Mouse (Mus musculus): ENCODE results near the gene Capza2. TPM values are rescaled to one million over a fixed set of nuclear protein-coding genes. Genes with fewer than 3 reads are reported as not detected.

The Capza2 gene
- polyA plus RNA-seq, 1 experiment from 2014 or later: 198 TPM

DNA sequence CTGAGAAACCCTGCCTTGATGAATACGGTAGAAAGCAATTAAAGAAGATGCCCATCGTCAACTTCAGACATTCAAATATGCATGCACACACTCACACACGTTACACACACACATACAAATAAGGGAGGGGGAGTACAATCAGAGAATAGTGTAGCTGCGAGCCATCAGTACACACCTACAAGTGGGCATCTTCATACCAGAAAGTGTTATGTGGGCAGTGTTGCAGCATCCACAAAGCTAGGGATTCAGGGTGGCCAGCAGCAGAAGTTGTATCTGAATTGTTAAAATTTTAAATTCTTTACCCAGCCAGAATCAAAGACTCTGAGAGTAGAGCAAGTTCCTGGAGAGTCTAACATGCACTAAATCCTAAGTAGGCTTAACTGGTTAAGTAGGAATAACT is 15.2 kb upstream of the Capza2 start:
- Histone ChIP-seq H3K36me3 (no peaks in the 10 kb centered on the region), H3K4me1 (no peaks in the 10 kb centered on the region), H3K4me3 (no peak overlapping the region), H3K27me3 (replicated peaks) (no peaks in the 10 kb centered on the region), H3K27ac (replicated peaks) (no peak overlapping the region), H3K4me2 (no peak overlapping the region), H3K9me3 (no peaks in the 10 kb centered on the region), H3K9ac (no peak overlapping the region)
- WGBS: 75% methylated on average over 4 of the region's 4 CpGs
- ATAC-seq (ENCODE audit: extremely low read depth, insufficient number of reproducible peaks, low FRiP score, low TSS enrichment): no peak

DNA sequence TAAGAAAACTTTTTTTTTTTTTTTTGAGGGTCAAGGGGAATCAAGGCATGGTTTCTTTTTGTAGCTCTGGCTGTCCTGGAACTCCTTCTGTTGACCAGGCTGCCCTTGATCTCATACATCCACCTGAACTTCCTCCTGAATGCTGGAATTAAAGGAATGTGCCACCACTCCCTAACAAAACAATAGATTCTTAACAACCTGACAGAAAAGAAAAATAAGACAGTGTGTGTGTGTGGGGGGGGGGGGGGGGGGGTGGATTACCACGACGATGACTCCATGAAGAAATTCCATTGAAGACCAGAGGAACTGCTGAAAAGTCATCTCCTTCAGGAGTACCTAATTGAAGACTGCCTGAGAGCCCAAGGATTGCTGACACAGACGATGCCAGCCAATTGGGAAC is 14.6 kb upstream of the Capza2 start:
- no peak for ATAC-seq (ENCODE audit: extremely low read depth, insufficient number of reproducible peaks, low FRiP score, low TSS enrichment)
- 59% methylated on average over 3 of the region's 3 CpGs for WGBS
- Histone ChIP-seq H3K9ac (no peak overlapping the region), H3K27ac (replicated peaks) (no peak overlapping the region), H3K4me1 (no peaks in the 10 kb centered on the region), H3K36me3 (no peaks in the 10 kb centered on the region), H3K27me3 (replicated peaks) (no peaks in the 10 kb centered on the region), H3K4me3 (no peak overlapping the region), H3K9me3 (no peaks in the 10 kb centered on the region), H3K4me2 (no peak overlapping the region)

DNA sequence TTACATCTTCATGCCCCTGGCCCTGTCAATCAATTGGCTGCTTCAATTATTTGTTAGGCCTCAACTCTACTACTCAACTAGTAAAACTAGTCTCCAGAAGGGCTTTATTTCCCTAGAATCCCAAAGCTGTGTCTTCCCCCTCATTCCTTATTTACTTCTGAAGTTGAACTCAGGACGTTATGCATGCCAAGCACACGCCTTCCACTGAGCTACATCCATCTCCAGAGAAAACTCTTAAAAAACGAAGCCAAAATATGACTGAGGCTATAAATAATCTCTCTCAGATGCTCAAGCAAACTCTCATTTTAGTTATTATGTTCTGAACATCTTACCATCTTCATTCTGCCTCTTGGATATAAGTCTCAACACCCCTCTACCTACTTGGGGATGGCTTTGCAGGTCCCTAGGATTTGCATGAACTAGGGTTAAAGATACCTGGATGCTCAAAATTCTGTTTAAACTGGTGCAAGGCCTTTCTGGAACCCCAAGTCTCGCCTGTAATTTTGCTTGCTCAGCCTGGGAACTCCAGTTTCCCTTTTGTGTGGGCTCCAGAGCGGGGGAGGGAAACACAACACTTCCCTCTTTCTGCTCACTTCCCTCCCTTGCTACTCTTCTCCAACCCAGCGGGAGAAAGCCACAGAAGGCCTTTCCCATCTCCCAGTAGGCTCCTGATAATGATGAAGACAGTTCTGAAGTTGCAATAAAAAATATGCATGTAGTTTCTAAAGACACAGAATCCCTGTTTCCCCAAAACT is 7.2 kb upstream of the Capza2 start:
- WGBS: 59% methylated on average over 6 of the region's 6 CpGs
- Histone ChIP-seq H3K4me3 (no peak overlapping the region), H3K9ac (no peak overlapping the region), H3K4me1 (0 out of 2 replicates have a peak, but pooled peaks cover 4% of the 10 kb centered on the region), H3K27ac (replicated peaks) (no peak overlapping the region), H3K4me2 (no peak overlapping the region), H3K27me3 (replicated peaks) (no peaks in the 10 kb centered on the region), H3K9me3 (no peaks in the 10 kb centered on the region), H3K36me3 (no peaks in the 10 kb centered on the region)
- no peak for ATAC-seq (ENCODE audit: extremely low read depth, insufficient number of reproducible peaks, low FRiP score, low TSS enrichment)

DNA sequence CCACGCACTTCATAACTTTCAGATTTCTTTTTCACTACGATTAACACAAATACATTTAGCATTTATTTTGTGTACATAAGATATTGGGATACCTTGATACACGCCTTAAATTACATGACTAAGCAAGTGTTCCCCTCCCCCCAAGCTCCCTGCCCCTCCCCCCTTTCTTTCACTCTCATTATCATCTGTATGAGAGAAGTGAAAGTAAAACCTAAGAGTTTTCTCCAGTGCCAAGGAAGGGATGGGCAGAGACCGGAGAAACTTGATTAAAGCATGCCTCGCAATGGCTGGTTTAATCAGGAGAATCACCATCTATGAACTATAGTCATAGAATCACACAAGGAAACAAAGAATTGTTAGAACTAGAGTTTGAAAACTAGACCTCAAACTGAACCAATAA is 6.3 kb upstream of the Capza2 start:
- 0 out of 2 replicates have a peak, but pooled peaks cover 4% of the 10 kb centered on the region for H3K4me1 ChIP-seq
- no peak overlapping the region for H3K4me3 ChIP-seq
- no peak overlapping the region for H3K4me2 ChIP-seq
- H3K27ac ChIP-seq (replicated peaks): no peak overlapping the region
- no peak for ATAC-seq (ENCODE audit: extremely low read depth, insufficient number of reproducible peaks, low FRiP score, low TSS enrichment)
- no peaks in the 10 kb centered on the region for H3K27me3 ChIP-seq (replicated peaks)
- H3K9me3 ChIP-seq: no peaks in the 10 kb centered on the region
- H3K9ac ChIP-seq: no peak overlapping the region
- WGBS: 69% methylated on average over 5 of the region's 5 CpGs
- H3K36me3 ChIP-seq: no peaks in the 10 kb centered on the region

DNA sequence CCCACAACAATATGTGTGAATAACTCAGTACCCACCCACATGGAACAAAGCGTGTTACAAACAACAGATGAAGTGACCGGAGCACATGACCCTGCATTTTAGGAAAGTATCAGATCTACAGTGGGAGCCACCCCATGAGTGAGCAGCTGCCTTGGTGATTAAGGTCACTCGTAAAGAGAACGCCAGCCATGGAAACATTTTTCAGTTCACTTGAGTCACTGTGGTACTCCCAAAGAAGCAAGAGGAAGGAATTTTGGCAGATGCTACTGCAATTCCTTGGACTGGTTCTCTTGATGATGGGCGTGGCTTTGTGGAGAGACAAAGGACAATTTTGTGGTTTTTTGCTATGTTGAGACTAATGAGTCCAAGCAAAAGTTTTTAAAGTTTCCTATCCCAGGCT is 4.4 kb upstream of the Capza2 start:
- ATAC-seq (ENCODE audit: extremely low read depth, insufficient number of reproducible peaks, low FRiP score, low TSS enrichment): no peak
- no peak overlapping the region for H3K4me3 ChIP-seq
- H3K27ac ChIP-seq (replicated peaks): no peak overlapping the region
- no peaks in the 10 kb centered on the region for H3K36me3 ChIP-seq
- no peak overlapping the region for H3K4me2 ChIP-seq
- H3K9me3 ChIP-seq: no peaks in the 10 kb centered on the region
- no peaks in the 10 kb centered on the region for H3K27me3 ChIP-seq (replicated peaks)
- WGBS: 72% methylated on average over 5 of the region's 5 CpGs
- H3K4me1 ChIP-seq: peaks cover 10% of the 10 kb centered on the region; the same call in 1 of the 2 replicates
- H3K9ac ChIP-seq: no peak overlapping the region

GRCm38 (mm10) chr6:17633819-17634218 is 2.2 kb upstream of the Capza2 start:
- Histone ChIP-seq H3K4me2 (no peak overlapping the region), H3K9me3 (no peaks in the 10 kb centered on the region), H3K36me3 (no peaks in the 10 kb centered on the region), H3K4me1 (peaks cover 16% of the 10 kb centered on the region), H3K9ac (no peak overlapping the region), H3K4me3 (no peak overlapping the region), H3K27me3 (replicated peaks) (no peaks in the 10 kb centered on the region), H3K27ac (replicated peaks) (no peak overlapping the region)
- no peak for ATAC-seq (ENCODE audit: extremely low read depth, insufficient number of reproducible peaks, low FRiP score, low TSS enrichment)
- 48% methylated on average over 3 of the region's 3 CpGs for WGBS

DNA sequence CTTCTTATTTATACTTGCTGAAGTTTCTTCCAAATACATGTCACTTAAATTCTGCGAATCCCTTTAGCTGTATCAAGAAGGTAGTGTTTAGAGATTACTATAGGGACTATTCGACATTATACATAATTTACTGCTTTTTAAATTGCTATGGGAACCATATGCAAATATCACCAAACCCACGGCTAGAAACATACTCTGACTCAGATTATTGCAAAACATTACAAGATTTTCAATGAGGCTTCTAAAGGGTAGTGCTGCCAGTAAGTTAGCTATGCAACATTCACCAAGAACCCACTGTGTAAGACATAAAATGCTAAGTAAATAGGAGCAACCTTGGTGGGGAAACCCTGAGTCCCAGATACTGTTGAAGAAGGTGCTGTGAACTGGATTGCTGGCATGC is 1.0 kb upstream of the Capza2 start:
- H3K9me3 ChIP-seq: no peaks in the 10 kb centered on the region
- 71% methylated on average over 3 of the region's 3 CpGs for WGBS
- peaks cover 20% of the 10 kb centered on the region for H3K4me1 ChIP-seq
- no peaks in the 10 kb centered on the region for H3K36me3 ChIP-seq
- H3K4me2 ChIP-seq: no peak overlapping the region
- H3K9ac ChIP-seq: no peak overlapping the region
- H3K27ac ChIP-seq (replicated peaks): 0 out of 2 replicates have a peak overlapping the region, but pooled peaks have one; percentile 12
- ATAC-seq (ENCODE audit: extremely low read depth, insufficient number of reproducible peaks, low FRiP score, low TSS enrichment): no peak
- no peak overlapping the region for H3K4me3 ChIP-seq
- no peaks in the 10 kb centered on the region for H3K27me3 ChIP-seq (replicated peaks)

- Histone ChIP-seq H3K4me2 (peak overlapping the region; percentile 85), H3K27ac (replicated peaks) (peak overlapping the region; percentile 98), H3K36me3 (peaks cover 4% of the 10 kb centered on the region; the same call in 1 of the 2 replicates), H3K9ac (peak overlapping the region; percentile 99), H3K27me3 (replicated peaks) (no peaks in the 10 kb centered on the region), H3K9me3 (no peaks in the 10 kb centered on the region), H3K4me1 (peaks cover 23% of the 10 kb centered on the region), H3K4me3 (peak overlapping the region; percentile 89)
- under 1% methylated on average over 37 of the region's 45 CpGs for WGBS
- peak; percentile 96 for ATAC-seq (ENCODE audit: extremely low read depth, insufficient number of reproducible peaks, low FRiP score, low TSS enrichment)
These were observed 733 bp downstream of the Capza2 start for GRCm38 (mm10) chr6:17636764-17637170.

DNA sequence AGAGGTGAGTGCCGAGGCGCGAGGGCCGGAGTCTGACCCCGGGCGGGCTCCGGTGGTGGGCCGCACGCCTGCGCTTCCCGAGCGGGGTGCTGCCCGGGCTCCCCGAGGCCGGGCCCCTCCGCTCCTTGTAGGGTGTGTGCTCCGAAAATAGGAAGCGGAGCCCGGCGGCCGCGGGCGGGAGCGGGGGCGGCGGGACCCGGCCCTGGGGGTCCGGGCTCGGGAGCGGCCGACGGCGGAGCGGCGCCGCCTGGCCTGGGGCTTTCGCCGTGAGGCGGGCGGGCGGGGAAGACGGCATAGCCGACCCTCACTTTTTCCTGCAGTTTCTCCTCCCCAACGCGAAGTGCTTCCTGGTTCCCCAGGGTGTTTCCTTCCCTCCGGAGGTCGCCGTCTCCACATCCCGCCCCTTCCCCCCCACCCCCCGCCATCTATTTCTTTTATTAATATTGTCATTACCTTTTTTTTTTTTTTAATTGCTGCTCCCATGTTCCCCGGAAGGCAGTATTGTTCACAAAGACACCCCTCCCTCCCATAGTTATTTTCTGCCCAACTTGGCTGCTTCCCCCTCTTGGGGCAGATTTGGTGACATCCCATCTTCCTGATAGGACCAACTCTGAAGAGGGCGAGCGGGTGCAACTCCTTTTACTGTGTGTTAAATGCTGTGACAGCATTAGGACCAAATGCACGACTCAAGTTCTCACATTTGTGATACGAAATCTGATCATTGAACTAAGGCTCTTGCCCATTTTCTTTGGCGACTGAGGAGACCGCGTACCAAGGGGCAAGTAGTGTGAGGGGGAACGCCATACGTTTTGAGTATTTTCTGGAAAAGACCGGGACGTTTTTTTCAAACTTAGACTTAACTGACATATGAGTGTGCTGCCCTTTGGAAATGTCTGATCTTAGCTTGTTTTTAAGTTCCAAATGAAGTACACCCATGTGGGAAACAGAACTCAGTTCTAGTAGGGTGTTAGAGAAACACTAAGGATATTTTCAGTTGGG is 1.5 kb downstream of the Capza2 start:
- Histone ChIP-seq H3K9ac (peak overlapping the region; percentile 99), H3K4me3 (peak overlapping the region; percentile 89), H3K27me3 (replicated peaks) (no peaks in the 10 kb centered on the region), H3K4me2 (peak overlapping the region; percentile 85), H3K36me3 (peaks cover 4% of the 10 kb centered on the region; the same call in 1 of the 2 replicates), H3K27ac (replicated peaks) (peak overlapping the region; percentile 98), H3K9me3 (no peaks in the 10 kb centered on the region), H3K4me1 (peaks cover 27% of the 10 kb centered on the region)
- under 1% methylated on average over 59 of the region's 62 CpGs for WGBS
- ATAC-seq (ENCODE audit: extremely low read depth, insufficient number of reproducible peaks, low FRiP score, low TSS enrichment): peak; percentile 75

DNA sequence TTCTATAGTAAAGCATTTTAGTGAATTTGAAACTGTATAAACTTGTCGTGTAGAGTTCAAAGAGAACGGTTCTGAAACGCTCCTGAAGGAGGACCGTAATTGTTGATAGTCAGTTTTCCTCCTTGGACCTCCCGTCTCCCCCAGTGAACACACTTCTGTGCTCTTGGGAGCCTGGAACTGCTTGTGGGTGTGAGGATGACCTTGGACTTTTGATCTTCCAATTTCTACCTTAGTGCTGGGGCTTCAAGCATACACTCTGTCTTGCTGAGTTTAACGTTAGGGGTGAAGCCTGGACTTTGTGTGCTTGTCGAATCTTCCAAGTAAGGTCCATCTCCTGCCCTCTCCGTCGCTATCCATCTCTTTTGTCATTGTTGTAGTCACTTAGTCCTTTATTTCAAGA is 4.0 kb downstream of the Capza2 start:
- Histone ChIP-seq H3K36me3 (peaks cover 4% of the 10 kb centered on the region; the same call in 1 of the 2 replicates), H3K9me3 (no peaks in the 10 kb centered on the region), H3K4me1 (peaks cover 45% of the 10 kb centered on the region), H3K27ac (replicated peaks) (no peak overlapping the region), H3K27me3 (replicated peaks) (no peaks in the 10 kb centered on the region), H3K9ac (no peak overlapping the region), H3K4me2 (0 out of 2 replicates have a peak overlapping the region, but pooled peaks have one; percentile 7), H3K4me3 (no peak overlapping the region)
- no peak for ATAC-seq (ENCODE audit: extremely low read depth, insufficient number of reproducible peaks, low FRiP score, low TSS enrichment)
- WGBS: 85% methylated on average over 9 of the region's 9 CpGs

- H3K27ac ChIP-seq (replicated peaks): no peak overlapping the region
- no peak overlapping the region for H3K9ac ChIP-seq
- 45% methylated on average over 3 of the region's 3 CpGs for WGBS
- no peaks in the 10 kb centered on the region for H3K27me3 ChIP-seq (replicated peaks)
- peaks cover 4% of the 10 kb centered on the region; the same call in 1 of the 2 replicates for H3K36me3 ChIP-seq
- no peak overlapping the region for H3K4me2 ChIP-seq
- no peak overlapping the region for H3K4me3 ChIP-seq
- H3K4me1 ChIP-seq: peaks cover 58% of the 10 kb centered on the region
- no peak for ATAC-seq (ENCODE audit: extremely low read depth, insufficient number of reproducible peaks, low FRiP score, low TSS enrichment)
- H3K9me3 ChIP-seq: no peaks in the 10 kb centered on the region
These were observed 6.7 kb downstream of the Capza2 start for GRCm38 (mm10) chr6:17642739-17643138.
